Mouse (Mus musculus) left cerebral cortex, postnatal 4 days (tissue): Measurements from ENCODE around the gene Sh2d6. TPM values are rescaled to one million over a fixed set of nuclear protein-coding genes. Genes with fewer than 3 reads are reported as not detected.
"Not testable (repeated sequence)": the region's sequence is repeated elsewhere in the genome, so short reads cannot be mapped to it uniquely, and the experiment has no call there.

Source experiments
- DNase-seq: peaks from one replicate; pipeline ENCODE4 v3.0.0-alpha.2; 2022
- intact Hi-C: fragments of 180-260 bp; cut with DNase I; formaldehyde crosslinking; loops from one replicate; pipeline ENCODE4 v1.15.1; 2025
- total RNA-seq, 2 experiments: library from RNA; stranded (reverse); gene quantifications; 2 replicates each; pipeline ENCODE4 v1.2.3; 2021

The Sh2d6 gene
- total RNA-seq, 2 experiments from 2014 or later, result 0.36 to 0.68 TPM

DNA sequence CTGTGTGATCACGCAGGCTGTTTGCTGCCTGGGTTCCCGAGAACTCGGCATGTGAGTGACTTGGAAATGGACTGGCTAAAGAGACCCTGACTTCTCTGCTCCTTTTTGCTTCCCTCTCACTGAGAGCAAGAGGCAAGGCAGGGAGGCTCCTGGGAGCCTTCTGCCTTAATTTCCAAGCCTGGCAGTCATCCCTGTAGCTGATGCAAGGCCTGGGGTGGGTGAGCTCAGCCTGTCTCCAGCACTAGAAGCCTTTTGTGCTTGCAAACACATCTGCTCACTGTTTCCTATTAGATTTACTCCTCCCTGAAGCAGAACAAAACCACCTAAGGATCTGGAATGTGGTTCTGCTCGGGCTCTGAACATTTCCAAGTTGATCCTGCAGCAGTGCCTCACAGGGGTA lies 12.9 kb downstream of the Sh2d6 start:
- intact Hi-C loops, result no loop called here
- no peak for DNase-seq

DNA sequence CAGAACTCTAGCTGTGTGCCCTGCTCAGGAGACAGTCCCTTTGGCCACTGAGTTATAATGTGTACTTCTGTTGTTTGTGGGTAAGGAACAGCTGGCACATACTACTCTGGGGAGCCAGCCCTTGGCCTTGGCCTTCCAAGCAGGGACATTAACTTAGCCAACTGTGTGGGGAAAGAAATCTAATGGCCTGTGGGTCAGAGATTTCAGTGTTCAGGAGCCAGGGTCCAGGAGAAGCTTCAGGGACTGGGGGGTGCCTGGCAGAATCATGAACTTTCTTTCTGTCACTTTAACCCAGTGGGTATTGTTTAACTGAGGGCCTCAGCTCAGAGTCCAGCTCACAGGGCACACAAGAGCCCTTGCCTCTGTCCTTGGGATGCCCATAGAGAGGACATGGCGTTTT lies 15.4 kb downstream of the Sh2d6 start:
- no peak for DNase-seq
- intact Hi-C loops, result no loop called here

DNA sequence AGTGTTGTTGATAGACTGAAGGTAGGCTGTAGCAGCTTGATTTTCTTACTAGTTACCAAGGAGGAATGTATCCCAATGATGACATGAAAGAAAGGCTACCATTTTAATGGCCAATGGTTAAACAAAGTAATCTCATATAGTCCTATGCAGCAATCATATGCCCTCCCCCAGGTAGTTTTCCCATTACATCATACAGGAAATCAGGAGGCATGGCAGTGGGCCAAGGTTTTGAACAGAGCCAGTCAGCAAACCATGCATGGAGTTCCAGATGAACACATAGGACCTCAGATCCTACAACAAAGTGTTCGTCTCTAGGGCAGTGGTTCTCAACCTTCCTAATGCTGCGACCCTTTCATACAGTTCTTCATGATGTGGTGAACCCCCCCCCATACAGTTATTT lies 17.6 kb downstream of the Sh2d6 start:
- intact Hi-C loops, result no loop called here
- DNase-seq, result no peak

DNA sequence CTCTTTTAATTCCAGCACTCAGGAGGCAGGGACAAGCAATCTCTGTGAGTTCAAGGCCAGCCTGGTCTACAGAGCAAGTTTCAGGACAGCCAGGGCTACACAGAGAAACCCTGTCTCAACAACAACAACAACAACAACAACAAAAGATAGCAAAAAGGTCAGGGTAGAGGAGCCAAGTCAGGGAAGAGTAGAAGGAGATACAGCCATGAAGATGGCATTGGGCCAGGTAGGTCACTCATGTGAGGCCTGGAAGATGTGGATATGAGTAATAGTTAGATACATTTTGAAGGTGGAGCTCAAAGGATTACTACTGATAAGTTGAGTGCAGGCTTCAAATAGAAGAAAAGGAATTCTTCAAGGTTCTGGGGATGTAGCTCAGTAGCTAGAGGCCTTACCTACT lies 18.2 kb downstream of the Sh2d6 start:
- intact Hi-C loops, result no loop called here
- DNase-seq, result no peak

DNA sequence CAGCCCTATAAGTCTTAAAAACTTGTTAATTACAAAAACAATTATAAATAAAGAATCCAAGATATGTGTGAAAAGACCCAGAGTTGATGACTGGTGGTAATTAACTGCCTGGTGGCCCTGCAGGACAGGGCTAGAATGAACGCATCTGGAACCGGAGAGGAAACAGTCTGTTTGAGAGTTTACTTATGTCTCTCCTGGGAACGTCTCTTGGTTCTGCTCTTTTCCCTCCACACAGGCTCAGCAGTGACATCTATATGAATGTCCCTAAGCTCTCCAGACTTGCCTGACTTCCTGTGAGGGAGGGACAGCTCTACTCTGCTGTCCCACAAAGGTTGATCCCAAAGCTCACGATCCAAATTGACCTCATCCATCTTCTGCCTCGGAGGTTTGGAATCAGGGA lies 22.6 kb downstream of the Sh2d6 start:
- DNase-seq, result no peak
- intact Hi-C loops, result no loop called here

DNA sequence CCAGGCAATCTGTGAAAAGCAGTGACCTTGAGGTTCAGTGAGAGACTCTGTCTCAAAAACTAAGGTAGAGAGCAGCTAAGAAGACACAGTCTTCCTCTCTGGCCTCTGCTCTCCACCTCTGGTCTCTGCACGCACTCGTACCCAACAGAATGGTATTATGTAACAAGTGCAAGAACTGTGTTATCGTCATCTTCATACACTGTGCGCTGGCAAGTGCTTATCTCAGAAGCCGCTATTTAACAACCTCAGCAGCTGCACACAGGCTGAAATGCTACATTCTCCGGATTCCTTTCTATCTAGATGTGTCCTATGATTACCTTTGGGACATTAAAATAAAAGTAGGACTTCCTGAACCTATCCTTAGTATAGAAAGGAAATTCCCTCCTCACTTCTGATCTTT lies 28.6 kb downstream of the Sh2d6 start:
- intact Hi-C loops, result no loop called here

DNA sequence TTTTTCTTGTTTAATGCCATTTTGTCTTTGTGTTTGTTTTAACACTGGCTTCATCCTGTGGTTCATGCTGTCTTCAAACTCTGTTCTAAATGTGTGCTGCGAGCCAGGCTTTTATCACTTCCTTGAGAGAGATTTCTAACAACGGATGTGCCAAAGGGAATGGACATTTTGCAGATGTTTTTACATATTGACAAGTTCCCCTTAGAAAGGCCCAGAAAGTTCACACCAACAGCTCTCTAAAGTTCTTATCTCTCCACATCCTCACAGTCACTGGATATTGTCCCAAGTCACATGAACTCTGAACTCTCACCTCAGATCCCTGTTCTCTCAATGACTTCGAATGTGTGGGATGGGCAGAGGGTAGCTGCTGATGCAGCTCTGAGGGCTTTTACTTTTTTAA lies 30.4 kb downstream of the Sh2d6 start:
- intact Hi-C loops, result no loop called here
- no peak for DNase-seq

More for the DNA sequence above, 28.6 kb downstream of the Sh2d6 start:
- DNase-seq, result no peak

DNA sequence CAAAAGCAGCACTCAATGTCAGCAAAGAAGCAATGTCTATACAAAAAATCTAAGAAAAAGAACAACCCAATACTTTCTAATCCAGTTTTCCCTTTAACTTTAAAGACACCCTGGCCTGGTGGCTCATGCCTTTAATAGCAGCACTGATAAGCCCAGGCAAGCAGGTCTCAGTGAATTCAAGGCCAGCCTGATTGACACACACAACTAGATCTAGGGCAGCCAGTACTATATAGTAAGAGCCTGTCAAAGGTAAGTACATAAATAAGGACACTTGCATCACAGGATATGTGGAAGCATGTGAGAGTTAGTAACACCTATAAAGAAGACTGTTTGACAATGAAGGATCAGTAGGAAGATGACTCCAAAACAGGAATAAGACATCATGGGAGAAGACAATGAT lies 32.0 kb downstream of the Sh2d6 start:
- intact Hi-C loops, result no loop called here
- no peak for DNase-seq

DNA sequence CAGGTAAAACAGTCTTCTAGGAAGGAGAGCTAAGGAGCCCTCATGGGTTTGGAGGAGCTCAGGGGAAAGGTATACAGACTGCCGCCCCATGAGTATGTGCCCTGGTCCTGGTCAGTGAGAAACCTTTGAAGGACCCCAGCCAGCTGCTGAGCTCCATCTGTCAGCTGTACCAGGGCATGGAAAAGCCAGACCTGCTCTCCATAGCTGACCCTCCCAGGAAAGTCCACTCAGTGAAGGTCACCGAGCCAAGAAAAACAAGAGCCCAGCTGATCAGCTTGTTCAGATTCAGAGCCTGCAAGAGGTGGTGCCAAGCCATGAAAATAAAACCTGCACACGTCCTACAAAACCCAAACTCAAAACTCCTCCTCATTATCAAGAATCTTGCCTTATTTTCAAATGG lies 32.7 kb downstream of the Sh2d6 start:
- intact Hi-C loops, result no loop called here
- DNase-seq, result no peak

DNA sequence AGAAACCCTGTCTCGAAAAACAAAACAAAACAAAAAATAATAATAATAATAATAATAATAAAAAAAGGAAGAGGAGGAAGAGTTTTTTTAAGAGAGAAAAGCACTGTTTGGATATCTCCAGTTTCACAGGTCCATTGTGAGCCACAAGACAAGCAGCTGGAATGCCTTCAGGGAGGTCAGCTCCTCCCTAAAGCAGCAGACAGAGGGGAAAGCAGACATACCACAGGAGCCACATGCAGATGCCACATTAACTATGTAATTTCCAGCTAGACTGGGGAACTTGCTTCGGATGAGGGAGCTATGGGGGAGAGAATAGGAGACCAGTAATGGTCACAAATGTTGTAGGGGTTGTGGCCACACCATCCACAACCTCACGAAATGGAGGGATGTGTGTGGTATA lies 34.2 kb downstream of the Sh2d6 start:
- DNase-seq, result no peak
- intact Hi-C loops, result no loop called here

DNA sequence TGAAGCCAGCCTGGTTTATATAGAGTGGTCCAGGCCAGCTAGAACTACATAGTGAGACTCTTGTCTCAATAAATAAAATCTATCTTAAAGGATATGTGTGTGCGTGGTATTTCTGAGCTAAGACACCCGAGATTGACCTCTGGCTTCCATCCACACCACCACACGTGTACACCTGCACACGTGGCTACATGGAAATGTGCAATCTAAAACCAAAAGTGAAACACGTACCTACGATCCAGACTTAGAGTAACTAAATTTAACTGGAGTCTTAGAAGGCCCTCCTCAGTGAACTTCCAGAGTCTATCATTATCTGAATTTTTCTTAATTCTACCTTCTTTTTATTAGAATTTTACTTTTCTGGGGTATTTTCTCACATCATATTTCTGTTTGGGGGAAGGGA lies 35.2 kb downstream of the Sh2d6 start:
- intact Hi-C loops, result no loop called here
- DNase-seq, result no peak

DNA sequence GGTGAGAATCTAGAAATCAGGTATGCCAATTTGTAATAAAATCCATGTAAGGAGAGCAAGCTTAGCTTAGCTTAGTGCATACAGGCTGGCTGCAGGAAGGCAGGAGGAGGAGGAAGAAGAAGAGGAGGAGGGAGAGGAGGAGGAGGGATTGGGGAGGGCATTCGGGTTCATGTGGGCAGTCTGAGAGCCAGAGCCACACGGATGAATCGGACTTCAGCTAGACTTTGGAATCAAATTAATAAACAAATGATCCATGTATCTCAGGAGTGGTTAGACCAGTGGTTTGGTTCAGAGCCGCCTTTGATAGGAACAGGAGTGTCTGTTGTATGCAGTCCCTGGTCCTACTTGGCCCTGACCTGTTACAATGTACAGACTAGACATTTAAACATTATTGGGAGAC lies 36.6 kb downstream of the Sh2d6 start:
- intact Hi-C loops, result no loop called here
- DNase-seq, result no peak

DNA sequence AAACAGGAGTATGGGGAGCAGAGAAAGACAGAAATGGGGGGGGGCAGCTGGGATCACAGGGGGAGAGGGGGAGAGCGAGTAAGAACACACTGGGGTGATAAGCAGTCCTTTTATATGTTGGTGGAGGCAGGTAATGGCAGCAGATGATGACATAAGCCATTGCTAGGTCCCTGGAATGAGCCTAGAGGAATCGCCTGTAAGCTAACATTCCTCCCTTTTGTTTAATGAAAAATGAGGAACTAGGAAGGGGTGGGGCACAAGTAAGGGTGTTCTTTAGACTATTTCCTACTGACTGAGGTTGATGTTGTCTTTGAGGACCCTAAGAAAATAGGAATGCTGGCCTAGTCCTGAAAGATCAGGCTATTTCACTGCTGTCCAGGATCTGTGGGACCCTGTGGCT lies 39.4 kb downstream of the Sh2d6 start:
- intact Hi-C loops, result no loop called here
- DNase-seq, result no peak

DNA sequence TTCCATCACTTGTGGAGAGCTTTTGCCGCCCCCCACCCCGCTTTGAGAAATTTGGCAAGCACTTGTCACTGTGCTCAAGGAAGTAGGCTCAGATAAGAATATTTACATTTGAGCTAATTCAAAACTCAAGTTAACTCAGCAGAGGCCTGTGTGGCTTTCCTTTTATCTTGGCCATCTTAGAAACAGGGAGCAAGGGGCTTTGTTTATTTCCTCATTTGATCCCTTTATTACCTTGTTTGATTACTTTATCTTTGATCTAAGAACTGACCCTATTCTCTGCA lies 41.1 kb downstream of the Sh2d6 start:
- no peak for DNase-seq
- intact Hi-C loops, result no loop called here

DNA sequence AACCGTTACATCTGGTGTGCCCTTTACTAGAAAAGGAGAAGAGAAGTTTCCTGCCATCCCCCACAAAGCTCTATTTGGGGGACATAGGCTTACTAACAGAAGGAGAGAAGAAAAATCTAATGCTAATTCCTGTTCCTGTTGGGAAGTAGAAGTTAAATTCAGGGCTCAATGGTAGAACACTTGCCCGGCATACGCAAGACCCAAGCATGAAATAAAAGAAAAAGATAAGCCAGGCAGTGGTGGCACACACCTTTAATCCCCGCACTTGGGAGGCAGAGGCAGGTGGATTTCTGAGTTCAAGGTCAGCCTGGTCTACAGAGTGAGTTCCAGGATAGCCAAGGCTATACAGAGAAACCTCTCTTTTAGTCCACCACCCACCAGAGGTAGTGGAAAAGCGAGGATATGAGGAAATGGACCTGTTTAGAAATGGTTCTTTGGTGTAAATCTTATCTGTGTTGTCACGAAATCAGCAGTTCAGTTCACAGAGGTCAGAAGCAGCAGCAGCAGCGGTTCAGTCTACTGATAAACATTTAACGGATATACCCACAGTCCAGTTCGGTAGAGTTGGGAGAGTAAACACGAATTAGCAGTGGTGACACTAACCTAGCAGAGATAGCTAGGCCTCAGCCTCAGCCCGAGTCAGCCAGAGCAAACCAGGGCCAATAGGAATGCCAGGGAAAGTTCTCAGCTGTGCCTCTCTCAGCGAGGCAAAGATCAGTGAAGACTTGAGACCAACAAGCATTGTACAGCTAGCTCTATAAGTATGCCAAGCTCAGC lies 41.7 kb downstream of the Sh2d6 start:
- no peak for DNase-seq
- intact Hi-C loops, result no loop called here

DNA sequence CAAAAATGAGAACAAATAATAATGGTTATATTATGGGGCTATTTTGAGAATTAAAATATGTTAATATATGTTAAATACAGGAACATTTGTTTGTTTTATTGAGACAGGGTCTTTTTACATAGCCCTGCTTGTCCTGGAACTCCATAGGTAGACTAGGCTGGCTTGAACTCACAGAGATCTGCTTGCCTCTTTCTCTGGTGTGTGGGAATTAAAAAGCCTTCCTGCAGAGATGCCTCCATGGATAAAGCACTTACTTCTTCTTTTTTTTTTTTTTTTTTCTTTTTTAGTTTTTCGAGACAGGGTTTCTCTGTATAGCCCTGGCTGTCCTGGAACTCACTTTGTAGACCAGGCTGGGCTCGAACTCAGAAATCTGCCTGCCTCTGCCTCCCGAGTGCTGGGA lies 42.8 kb downstream of the Sh2d6 start:
- intact Hi-C loops, DNase-seq: not testable (repeated sequence)

DNA sequence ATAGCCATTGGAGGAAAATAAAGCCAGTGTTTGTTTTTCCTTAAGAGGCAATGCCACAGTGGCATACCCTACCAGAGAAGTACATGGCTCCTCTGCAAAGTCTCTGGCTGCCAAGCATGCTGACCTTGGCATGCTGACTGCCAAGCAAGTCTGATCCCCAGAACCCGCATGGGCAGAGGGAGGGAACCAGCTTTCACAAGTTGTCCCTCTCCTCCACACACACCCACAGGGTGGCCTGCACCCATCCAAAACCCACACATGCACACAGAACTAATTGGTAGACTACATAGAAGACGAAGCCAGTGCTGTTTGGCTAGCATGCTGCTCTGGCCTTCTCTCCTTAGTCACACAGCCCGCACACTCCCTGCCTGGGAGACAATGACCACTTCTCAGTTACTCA lies 43.9 kb downstream of the Sh2d6 start:
- intact Hi-C loops, result no loop called here
- DNase-seq, result no peak

DNA sequence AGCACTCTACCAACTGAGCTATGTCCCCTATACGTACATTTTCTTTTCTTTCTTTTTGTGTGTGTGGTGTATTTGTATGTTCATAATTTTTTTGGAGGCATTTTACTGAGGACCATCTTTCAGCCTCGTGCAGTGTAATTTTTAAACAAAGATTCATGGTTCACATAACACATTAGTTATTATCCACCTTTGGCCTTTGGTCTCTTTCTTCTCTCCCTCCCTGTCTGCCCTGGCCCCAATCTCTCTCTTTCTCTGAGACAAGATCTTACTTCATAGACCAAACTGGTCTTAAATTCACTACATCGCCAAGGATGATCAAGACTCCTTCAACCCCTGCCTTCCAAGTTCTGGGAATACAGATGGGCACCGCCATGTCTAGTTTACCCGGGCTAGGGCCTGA lies 44.7 kb downstream of the Sh2d6 start:
- no peak for DNase-seq
- intact Hi-C loops, result no loop called here

DNA sequence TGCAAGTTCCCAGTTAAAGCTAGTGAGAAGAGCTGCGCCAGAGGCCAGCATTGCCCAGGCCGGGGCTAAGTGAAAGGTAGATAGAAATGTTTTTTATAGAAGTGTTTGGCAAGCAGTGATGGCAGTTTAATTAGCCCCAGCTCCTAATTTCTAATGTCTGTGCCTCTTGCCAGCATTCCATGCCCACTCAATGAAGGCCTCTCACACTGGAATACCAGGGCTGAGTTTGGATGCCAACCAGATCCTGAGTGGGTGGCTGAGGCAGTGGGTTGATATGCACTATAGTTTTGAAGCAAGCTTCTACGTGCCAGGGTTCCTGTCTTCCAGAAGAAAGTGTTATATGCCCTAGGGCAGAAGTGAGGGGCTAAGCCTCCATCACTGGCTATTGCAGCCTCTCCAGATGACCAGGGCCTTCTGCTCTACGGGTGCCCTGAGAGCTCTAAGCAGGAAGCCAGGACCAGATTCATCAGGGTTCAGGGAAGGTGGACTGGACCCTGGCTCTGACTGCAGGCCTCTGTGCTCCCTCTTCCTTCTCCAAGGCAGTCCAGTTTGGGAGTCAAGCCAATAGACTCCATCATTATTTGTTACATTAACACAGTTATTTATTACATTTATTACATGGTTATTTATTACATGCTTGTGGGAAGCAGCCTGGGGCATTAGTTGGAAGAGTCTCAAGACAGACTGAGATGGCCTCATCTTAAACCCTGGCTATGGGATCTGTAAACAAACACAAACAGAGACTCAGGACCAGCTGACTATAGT lies 46.1 kb downstream of the Sh2d6 start:
- DNase-seq, result no peak
- intact Hi-C loops, result no loop called here

DNA sequence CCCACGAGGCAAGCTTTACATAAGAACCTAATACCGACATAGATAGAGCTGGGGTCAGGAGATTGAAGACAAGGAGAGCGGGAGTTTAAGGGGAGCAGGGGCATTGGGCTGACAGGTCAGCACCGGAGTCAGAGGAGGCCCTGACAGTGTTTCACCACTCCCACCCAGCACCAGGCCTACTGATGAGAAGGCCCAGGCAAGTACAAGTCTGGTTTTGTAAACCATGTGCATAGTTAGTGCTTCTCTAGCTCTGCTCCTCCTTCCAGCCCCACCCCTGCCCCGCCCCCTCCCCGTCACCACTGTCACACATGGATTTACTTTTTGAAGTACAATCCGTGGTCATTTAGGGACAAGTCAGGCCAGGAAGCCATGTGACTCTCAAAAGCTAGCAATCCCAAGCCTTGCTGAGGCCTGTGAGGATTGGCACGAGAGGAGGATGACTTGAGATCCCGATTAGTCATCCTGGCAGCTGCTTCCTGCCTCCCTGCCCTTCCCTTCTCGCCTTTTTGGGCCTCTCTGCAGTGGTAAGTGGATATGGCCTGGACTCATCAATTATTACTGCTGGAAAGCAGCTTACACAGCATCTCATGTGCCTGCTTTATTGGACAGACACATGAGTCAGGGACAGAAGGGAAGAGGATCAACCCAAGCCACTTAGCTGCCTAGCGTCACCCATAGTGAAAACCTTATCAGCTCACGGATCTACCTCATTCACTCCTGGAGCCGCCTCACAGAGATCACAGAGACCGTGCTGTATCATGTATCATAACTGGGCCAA lies 48.1 kb downstream of the Sh2d6 start:
- intact Hi-C loops, result no loop called here
- no peak for DNase-seq

DNA sequence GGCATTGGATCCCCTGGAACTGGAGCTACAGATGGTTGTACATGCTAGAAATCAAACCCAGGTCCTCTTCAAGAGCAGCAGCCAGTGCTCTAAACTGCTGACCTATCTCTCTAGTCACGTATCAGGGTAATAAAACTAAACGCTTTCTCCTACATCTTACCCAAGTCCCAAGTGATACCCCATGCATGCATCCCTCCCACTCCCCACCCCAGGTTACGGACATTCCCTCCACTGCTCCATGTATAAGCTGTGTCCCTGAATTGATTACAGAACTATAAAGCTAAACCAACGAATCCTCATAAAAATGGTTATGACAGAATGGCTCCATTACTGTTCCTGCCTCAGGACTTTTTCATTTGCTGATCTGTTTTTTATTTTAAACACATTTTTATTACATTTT lies 55.3 kb downstream of the Sh2d6 start:
- no peak for DNase-seq
- intact Hi-C loops, result no loop called here
